24 mouse cellular contexts compared by ENCODE assay signal in the genomic region with DNA sequence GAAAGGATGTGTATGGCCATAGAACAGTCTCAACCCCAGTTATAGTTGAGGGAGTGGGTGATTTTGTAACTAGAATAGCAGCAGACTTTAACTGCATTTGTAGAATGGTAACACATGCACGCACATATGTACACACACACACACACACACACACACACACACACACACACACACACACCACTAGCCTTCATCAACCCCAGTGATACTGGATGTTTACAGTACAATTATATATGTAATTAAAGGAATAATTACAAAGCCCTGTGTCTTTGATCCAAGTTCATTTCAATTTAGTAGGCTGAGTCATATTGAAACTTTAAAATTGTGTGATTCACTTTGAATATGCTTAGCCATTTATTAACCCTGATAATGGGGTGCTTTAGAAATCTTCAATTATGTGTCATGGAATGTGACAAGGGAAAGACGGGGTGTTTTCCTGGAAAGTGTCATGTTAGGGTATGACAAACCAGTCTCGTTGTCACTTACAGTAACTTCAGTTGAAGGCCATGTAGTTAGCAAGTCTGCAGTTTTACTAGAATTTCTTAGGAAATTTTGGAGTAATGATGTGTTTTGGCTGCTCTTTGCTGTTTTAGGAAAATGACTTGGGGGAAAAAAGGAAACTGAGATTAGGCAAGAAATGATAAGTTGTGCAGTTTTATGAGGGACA.
A peak's percentile ranks its signal among the peaks of the same experiment; 100 is the strongest.
DNase-seq lines count a peak whose midpoint lies in the region; ATAC-seq and TF ChIP-seq lines count a peak whose summit lies in the region.
"Had no signal": no experiment of that assay in that cellular context is flagged by ENCODE, and none has a peak within 500 bp of the region (broad histone marks: within the 10 kb centered on the region; RNA-seq: fewer than 3 reads in every experiment).

No protein-coding gene starts in this region.

- no peaks in the 10 kb centered on the region for H3K9me3 ChIP-seq in lung, embryonic 15.5 days
- H3K9me3 ChIP-seq: forebrain, embryonic 10.5 days; forebrain, embryonic 13.5 days; heart, embryonic 10.5 days; heart, embryonic 13.5 days had no signal

- TF ChIP-seq CTCF in lung, adult 2 months (IDR thresholded peaks at IDR 0.05; ENCODE audit: insufficient read depth, low read length), result no peak

- H3K4me1 ChIP-seq in lung, embryonic 15.5 days, result no peaks in the 10 kb centered on the region
- H3K4me1 ChIP-seq in lung, adult 2 months (ENCODE audit: control insufficient read depth, insufficient read depth, low read length), result no peaks in the 10 kb centered on the region
- H3K4me1 ChIP-seq: forebrain, embryonic 10.5 days; forebrain, embryonic 13.5 days; heart, embryonic 10.5 days; heart, embryonic 13.5 days had no signal

- DNase-seq in lung, postnatal 36 days, result no peak
- peak; percentile 1 for DNase-seq in lung, postnatal 10 days
- DNase-seq in lung, adult 2 months, result no peak
- peak; percentile 11 for DNase-seq in telencephalon, adult 2 months (ENCODE audit: low read depth, low spot score)
- no peak for DNase-seq in thymus, postnatal 25 days
- DNase-seq: adrenal gland, adult 8-10 months; adrenal gland, postnatal 25 days; cerebellum, adult 18-20 months; cerebellum, adult 9-10 months; cerebellum, postnatal 14 days; gastrocnemius, postnatal 10 days; gastrocnemius, postnatal 36 days; heart, adult 2 months; heart, postnatal 14 days; heart, postnatal 4 days had no signal

- no peaks in the 10 kb centered on the region for H3K27me3 ChIP-seq in lung, embryonic 15.5 days
- H3K27me3 ChIP-seq: forebrain, embryonic 13.5 days; heart, embryonic 13.5 days had no signal

- H3K9ac ChIP-seq in lung, embryonic 15.5 days, result no peak overlapping the region
- H3K9ac ChIP-seq: forebrain, embryonic 13.5 days; heart, embryonic 13.5 days; hindbrain, embryonic 14.5 days had no signal

- no peak overlapping the region for H3K27ac ChIP-seq in lung, embryonic 15.5 days
- H3K27ac ChIP-seq: forebrain, embryonic 10.5 days; forebrain, embryonic 13.5 days; heart, adult 2 months; heart, embryonic 10.5 days; heart, embryonic 13.5 days; hindbrain, embryonic 14.5 days had no signal

- no peak for TF ChIP-seq POLR2A in lung, adult 2 months (IDR thresholded peaks at IDR 0.05; ENCODE audit: borderline replicate concordance, extremely low read depth, low read depth, low read length)

- H3K36me3 ChIP-seq in lung, embryonic 15.5 days, result no peaks in the 10 kb centered on the region
- H3K36me3 ChIP-seq: forebrain, embryonic 10.5 days; heart, embryonic 10.5 days; heart, embryonic 13.5 days had no signal

- ATAC-seq in lung, embryonic 15.5 days (ENCODE audit: borderline replicate concordance, extremely low read depth, low FRiP score, low TSS enrichment), result peak; percentile 59; the same call in 1 of the 2 replicates
- ATAC-seq: activated CD4-positive, CD25-positive, alpha-beta regulatory T cell, adult 4 months; CD4-positive, CD25-positive, alpha-beta regulatory T cell, adult 4 months; forebrain, embryonic 13.5 days; forebrain, embryonic 16.5 days had no signal

- no peak overlapping the region for H3K4me3 ChIP-seq in lung, embryonic 15.5 days
- no peak overlapping the region for H3K4me3 ChIP-seq in lung, adult 2 months (replicated peaks; ENCODE audit: extremely low read depth, low read depth, low read length)
- H3K4me3 ChIP-seq: forebrain, embryonic 10.5 days; forebrain, embryonic 13.5 days; heart, adult 2 months; heart, embryonic 10.5 days; heart, embryonic 13.5 days had no signal

- H3K4me2 ChIP-seq in lung, embryonic 15.5 days, result no peak overlapping the region
- H3K4me2 ChIP-seq: forebrain, embryonic 13.5 days; heart, embryonic 13.5 days; hindbrain, embryonic 14.5 days had no signal

- 41% methylated on average over 3 of the region's 3 CpGs for WGBS in lung, embryonic 15.5 days
- WGBS in lung, adult 2 months, result 57% methylated on average over 3 of the region's 3 CpGs

Comparison
In these comparisons a context has a peak if more than half of its experiments do, and no peak if none do; other contexts are left out.
1. DNase-seq: peak in lung, postnatal 10 days (single experiment) and telencephalon, adult 2 months (single experiment); none in lung, postnatal 36 days (single experiment), lung, adult 2 months (single experiment) and thymus, postnatal 25 days (single experiment).